Mouse (Mus musculus) right cerebral cortex, postnatal 4 days (tissue): ENCODE results near the gene Rhog.

Experiments used
- DNase-seq: peaks from one replicate; pipeline ENCODE4 v3.0.0-alpha.2; 2022

Rhog gene

GRCm38 (mm10) chr7:102211071-102211470, 44.8 kb downstream of the Rhog start:
- DNase-seq: no peak

- DNase-seq: peak; percentile 99
These were observed 45.8 kb downstream of the Rhog start, which contains the start of the genes Nup98 and Pgap2 for GRCm38 (mm10) chr7:102209756-102210721. Gene Nup98 (minus strand): TSS chr7:102210176. Gene Pgap2 (plus strand): TSS chr7:102210208.

- DNase-seq: no peak
These were observed 47.0 kb downstream of the Rhog start for GRCm38 (mm10) chr7:102208806-102209363.

DNA sequence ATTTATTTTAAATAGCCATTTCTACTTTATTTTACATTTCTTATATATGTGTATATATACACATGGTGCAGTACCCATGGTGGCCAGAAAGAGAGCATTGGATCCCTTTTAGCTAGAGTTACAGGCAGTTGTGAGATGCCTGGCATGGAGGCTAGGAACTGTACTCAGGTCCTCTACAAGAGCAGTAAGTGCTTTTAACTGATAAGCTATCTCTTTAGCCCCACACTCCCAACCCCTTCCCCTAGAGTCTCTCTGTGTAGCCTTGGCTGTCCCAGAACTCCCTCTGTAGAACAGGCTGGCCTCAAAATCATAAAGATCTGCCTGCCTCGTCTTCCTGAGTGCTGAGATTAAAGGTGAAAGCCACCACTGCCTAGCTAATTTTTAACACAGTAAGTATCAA, 50.2 kb downstream of the Rhog start:
- DNase-seq: no peak

GRCm38 (mm10) chr7:102204296-102204857, 51.5 kb downstream of the Rhog start:
- no peak for DNase-seq

GRCm38 (mm10) chr7:102200996-102201785, 54.7 kb downstream of the Rhog start:
- DNase-seq: no peak

DNA sequence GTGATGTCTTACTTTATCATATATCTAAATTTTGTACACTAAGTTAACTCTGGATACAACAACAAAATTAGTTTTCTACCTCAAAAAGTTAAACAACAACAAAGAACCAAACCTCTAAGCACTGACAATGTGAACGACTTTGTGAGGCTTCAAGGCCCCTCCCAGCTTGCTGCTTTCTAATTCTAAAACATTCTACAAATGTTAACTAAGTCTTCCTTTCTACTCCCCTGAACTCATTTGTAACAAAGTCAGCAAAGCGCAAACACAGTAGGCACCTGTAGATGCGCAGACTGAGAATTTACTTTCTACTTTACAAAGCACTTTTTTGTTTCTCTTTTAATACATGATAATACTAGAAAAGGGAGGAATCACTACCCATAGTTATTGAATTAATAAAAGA, 55.3 kb downstream of the Rhog start:
- no peak for DNase-seq

- no peak for DNase-seq
These were observed 63.5 kb downstream of the Rhog start for GRCm38 (mm10) chr7:102192356-102192755.
